Mouse (Mus musculus) neural tube, embryonic 10.5 days (tissue): Measurements from ENCODE around the gene Siglece.
"Not testable (repeated sequence)": the region's sequence is repeated elsewhere in the genome, so short reads cannot be mapped to it uniquely, and the experiment has no call there.

Experiments used
- DNase-seq: peaks from one replicate; pipeline ENCODE4 v3.0.0-alpha.2; 2017; ENCODE audit warnings: low spot score; ENCODE audit errors: extremely low spot score

Siglece gene

DNA sequence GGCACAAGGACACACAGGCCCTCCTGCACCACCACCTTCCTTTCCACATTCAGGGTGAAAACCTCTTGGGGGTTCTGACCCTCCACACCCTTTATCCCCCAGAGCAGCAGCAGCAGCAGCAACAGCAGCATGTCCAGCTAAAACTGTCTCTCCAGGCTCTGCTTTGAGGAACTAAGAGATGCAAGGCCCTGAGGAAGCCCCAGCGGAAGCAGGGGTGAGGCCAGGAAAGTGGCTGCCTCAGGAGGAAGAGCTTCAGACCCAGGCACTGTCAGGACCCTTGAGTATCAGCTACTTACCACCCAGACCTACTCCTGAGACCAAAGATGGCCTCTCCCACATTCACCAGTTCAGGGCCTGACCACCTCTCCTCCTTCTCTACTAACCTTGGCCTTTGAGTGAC lies at the start of gene Siglece:
Gene Siglece, minus strand, starts transcription at position 160 of the 400 bp plus-strand sequence.
- no peak for DNase-seq

DNA sequence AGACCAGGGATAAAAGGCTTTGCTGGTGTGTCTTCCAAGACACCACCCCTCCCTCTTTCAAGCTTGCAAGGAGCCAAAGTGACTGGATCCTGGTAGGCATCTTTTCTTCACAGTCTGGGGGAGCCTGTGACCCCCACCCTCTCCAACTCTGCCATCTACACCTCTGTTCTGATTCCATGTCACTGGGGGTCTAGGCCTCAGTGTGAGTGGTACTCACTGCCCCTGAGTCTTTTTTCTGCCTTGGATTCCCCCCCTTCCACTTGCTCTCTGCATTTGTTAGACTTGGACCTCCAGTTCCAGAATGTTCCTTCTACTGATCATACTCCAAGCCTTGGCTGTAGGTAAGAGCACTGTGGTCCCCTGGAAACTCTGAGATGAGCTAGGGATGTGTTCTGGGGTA lies 30.2 kb upstream of the Siglece start, which contains the start of gene Klk14:
Gene Klk14, plus strand, starts transcription at position 301 of the 400 bp plus-strand sequence.
- no peak for DNase-seq

DNA sequence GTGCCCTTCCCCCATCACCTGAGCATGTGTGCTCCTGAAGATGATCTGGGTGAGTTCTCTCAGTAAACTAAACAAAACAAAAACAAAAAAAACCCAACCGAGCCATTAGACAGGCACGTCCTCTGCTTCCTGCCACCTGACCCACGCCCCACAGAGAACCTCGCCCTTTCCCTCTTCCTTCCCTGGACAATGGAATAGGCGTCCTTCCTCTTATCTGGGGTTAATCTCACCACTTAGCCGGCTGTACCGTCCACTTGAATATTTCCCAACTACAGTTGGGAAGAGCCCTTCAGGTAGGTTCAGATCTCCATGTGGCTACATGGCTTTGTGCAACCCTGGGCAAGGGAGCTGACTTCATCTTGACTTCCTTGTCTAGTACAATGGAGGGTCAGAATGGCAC lies 25.1 kb upstream of the Siglece start:
- no peak for DNase-seq

DNA sequence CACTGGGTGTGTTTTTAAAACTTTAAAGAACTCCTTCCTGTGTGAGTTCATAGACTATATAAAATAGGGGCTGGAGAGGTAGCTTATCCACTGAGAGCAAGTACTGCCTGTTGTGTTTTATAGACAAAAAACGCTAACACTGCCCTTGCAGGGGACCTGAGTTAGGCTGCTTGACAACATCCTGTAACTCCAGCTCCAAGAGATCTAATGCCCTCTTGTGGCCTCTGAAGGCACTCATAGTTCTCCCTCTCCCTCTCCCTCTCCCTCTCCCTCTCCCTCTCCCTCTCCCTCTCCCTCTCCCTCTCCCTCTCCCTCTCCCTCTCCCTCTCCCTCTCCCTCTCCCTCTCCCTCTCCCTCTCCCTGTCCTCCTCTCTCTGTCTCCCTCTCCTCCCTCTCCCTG lies 22.6 kb upstream of the Siglece start:
- DNase-seq = not testable (repeated sequence)

DNA sequence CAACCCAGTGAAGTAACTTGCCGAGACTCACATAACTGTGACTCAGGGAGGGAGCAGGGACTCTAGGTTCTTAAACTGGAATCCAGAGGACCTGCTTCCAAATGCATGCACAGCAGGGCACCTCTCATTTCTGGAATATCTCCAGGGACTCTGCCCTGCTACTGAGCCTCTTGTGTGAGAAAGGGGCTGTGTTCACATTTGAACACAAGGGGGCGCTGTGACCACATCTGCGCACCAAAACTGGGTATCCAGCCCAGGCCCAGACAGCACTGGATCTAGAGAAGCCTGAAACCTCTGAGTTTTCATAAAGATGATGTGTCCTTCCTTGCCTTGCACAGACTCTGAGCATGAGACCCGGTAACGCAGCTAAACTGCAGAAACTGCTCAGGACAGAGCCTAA lies 21.0 kb upstream of the Siglece start:
- peak; percentile 71 for DNase-seq

DNA sequence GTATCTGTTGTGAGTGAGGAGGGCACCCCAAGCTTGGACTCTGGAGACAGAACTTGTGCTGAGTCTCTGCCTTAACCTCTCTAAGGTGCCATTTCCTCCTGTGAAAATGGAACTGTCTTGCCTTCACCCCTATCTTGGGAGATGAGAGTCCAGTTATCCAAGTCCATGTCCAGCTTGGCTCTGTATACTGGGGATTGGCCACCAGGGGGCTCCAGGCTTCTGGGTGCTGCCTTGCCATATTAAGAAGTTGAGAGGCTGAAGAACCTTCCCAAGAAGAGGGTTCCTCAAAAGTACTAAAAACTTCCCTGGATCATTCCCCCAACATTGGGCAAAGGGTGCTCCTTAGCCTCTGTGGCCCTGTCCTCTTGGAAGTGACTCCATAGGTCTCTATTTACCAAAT lies 18.6 kb upstream of the Siglece start:
- peak; percentile 30 for DNase-seq

DNA sequence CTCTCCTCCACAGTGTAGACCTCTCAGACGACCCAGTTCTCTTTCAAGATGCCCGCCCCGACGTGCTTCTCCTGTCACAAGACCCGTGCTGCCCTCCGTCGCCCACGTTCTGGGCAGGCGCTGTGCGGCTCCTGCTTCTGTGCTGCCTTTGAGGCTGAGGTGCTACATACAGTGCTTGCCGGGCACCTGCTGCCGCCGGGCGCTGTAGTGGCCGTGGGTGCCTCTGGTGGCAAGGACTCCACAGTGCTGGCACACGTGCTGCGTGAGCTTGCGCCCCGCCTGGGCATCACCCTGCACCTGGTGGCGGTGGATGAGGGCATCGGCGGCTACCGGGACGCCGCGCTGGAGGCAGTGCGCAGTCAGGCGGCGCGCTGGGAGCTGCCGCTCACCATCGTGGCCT lies 15.1 kb upstream of the Siglece start:
- DNase-seq = no peak

DNA sequence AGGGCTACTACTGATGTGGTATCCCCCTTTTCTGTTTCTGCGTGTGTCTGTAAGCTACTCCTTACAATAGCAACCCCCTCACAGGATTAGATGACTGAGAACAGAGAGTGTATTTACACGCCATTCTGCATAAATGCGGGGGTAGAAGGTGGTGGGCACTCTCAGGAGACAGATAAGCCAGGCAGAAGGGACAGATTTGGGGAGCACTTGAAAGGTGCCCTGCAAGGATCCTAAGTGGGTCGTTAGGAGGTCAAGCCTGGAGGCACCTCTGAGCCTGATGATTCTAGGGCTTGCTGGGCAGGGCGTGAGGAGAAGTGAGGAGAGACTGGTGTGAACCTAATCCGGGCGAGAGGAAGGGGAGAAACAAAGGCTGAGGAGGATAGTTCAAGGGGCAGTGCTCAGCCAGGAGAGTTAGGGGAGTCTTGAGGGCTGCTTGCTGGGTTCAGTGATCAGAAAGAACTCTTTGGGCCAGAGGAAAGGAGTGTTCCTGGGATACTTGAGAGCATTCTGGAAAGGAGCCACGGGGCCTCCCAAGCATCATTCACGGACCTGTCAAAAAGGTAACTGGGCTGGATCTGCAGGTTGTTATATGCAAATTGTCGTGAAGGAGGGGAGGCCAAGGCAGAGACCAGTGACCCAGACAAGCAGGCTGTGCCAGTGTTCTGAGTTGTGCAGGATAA lies 12.8 kb upstream of the Siglece start:
- DNase-seq = peak; percentile 43

DNA sequence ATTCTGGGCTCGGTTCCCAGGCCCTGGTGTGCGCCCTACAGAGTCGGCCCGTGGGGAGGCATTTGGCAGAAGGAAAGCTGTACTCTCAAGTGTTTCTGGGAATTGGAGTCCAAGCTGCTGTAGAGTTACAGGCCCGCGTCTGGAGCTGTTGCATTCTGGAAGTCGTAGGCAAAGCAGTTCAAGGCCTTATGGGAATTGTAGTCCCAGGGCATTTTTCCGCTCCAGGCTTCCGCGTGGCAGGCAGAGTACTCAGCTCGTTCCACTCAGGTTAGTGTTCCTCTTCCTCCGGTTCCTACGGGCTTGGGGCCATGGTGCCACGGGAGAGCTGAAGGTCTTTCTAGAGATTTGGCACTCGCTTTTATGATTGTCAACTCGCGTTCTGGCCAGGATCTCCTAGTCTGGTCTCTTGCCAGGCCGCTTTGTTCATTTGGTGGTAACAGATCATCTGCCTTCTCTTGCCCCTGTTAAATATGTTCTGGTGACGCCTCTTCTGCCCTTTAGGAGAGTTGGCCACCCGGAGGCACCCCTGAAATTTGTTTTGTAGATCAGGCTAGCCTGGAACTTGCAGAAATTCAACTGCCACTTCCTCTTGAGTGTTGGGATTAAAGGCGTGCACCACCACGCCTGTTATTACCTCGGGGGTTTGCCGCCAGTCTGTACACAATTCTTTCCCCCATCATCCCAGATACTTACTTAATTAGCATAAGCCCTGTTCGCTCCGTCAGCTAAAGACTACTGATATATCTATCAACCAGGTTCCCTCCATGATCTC lies 12.0 kb upstream of the Siglece start, which contains the start of gene Ctu1:
Gene Ctu1, plus strand, starts transcription at position 208 of the 772 bp plus-strand sequence.
- DNase-seq = peak; percentile 73

DNA sequence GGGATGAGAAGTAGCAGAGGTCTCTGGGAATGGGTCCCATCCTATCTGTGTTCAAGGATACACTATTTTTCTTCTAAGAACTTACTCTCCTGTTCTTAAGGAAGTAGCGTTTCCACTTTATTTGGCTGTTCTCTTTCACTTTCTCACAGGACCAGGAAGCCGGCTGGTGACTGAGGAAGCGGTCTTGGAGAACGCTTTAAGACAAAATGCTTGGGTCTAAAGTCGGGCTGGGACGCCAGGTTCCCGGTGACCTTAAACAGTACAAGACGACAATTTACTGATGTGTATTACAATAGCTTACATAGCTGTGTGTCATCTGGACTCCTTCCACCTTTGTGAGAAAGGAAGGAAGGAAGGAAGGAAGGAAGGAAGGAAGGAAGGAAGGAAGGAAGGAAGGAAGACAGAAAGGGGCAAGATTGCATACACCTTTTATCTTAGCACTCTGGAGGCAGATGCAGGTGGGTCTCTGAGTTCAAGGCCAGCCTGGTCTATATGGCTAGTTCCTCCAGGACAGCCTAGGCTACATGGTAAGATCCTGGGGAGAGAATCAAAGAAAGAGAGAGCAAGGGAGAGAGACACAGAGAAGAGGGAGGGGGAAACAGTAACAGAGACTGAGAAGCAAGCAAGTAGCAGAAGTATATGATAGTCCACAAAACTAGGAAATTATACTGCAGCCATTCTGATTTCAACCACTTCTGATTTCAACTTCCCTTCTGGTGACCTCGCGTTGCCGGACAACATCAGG lies 11.3 kb upstream of the Siglece start:
- no peak for DNase-seq

DNA sequence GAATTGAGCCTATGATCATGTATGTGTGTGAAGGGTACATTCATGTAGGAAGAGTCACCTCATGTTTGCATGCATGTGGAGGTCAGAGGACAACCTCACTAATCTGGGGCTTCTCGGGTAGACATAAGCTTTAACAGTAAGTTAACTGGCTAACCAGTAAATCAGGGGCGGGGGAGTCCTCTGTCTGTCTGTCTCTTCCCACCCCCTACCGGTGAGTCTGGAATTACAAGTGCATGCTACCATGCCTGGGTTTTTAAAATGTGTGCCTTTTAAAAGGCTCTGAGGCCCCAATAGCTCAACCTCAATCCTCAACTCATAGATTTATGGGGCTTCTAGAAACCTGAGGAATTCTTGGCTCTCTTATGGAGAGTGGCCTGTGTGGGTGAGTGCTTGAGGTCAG lies 8.6 kb upstream of the Siglece start:
- peak; percentile 23 for DNase-seq

DNA sequence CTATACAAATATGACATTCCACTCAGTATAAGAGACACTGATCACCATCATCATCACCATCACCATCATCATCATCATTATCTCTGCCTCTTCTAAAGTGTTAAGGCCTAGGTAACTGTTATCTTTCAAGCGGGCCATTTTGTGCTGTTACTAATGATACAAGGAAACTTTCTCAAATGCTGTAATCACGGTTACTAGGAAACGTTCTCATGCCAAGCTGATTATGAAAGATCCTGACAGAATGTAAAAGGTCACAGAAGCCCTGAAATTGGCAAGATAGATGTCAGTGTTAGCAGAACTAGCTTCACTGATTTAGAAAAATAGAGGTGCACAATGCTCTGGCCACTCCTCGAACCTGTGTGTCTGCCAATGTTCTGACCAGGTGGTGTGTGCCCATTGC lies 7.3 kb upstream of the Siglece start:
- DNase-seq = not testable (repeated sequence)

DNA sequence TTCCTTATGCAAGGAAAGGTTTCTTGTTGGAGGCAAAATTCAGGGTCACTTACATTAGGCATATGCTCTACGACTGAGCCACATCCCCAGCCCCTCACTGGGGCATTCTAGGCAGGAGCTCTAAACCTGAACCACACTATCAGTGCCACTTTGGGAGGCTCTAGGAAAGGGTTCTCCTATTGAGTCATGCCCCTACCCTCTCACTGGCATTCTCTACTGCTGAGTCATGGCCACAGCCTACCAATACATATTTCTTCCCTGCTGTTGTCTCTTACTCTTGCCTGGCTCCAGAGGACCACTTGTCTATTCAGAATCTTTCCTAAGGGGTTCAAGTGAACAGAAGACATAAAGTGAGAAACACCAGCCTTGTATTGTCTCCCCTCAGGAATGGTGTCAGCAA lies 2.8 kb upstream of the Siglece start:
- no peak for DNase-seq

DNA sequence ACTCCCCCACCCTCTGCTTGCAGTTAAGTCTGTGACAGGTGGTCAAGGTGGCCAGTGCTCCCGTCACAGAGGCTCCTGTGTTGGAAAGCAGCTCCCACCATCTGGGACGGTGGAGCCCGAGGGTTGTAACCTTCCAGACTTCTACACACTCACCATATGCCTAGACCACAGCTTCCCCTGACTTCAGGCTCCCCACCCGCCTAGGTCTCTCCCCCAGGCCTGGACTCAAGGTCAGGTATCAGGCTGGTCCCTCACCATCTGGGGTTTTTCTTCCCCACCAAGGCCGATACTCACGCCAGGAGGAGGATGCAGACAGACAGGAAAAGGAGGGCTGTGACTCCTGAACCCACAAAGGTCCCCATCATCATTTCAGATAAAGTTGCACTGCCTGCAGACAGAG lies 3.7 kb downstream of the Siglece start:
- DNase-seq = no peak

DNA sequence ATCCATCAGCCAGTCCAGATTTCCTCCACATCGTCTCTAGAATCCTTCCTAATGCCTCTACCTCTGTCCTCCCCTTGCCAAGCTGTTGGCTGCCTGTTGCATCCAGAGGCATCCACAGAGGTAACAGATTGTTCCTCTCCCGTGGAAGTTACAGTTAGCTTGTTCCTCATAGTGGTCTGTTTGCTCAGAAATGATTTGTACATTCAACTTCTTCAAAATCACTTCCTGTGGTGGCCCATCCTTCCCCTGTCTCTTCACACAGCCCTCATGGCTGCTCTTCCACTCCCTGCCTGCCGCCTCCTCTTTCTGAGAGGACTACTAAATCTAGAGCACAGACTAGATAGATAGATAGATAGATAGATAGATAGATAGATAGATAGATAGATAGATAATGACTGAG lies 5.4 kb downstream of the Siglece start:
- DNase-seq = no peak

DNA sequence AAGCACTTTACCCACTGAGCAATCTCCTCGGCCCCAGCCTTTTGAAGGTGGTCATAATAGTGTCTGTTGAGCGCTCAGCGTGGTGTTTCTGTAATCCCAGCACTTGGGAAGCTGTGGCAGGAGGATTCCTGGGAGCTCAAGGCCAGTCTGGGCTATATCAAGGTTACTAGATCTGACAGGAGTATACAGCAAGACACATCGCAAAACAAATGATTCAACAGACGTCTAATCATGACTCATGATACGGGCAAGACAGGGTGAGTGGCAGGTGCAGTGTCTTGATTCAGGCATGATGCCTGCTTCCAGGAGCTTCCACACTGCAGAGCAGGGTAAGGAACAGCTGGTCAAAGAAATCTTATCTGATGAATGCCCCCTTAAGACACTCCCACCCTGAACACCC lies 7.3 kb downstream of the Siglece start:
- DNase-seq = no peak

DNA sequence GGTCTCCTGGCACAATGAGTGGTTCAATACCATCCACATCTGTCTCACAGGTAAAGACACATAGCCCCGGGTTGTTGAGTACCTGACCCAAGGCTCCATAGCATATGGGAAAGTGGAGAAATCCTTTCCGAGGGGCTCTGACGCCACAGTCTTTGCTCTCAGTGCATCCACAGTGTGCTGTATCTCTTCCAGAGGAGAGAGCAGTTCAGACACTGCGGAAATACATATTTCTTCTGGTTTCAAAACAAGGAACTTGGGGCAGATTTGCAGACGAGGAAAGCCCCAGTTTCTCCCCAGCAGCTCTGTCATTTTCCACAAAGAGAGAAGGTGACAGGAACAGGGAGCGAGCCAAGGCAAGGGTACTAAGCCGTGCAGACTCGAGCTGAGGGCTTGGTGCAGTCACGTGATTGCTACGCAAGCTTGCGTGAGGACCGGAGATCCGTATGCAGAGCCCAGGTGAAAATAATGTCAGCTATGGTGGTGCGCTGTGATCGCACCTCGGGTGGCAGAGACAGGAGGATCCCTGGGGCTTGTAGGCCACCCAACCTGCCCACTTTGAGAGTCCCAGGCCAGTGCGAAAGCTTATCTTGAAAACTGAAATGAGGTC lies 16.8 kb downstream of the Siglece start:
- no peak for DNase-seq

DNA sequence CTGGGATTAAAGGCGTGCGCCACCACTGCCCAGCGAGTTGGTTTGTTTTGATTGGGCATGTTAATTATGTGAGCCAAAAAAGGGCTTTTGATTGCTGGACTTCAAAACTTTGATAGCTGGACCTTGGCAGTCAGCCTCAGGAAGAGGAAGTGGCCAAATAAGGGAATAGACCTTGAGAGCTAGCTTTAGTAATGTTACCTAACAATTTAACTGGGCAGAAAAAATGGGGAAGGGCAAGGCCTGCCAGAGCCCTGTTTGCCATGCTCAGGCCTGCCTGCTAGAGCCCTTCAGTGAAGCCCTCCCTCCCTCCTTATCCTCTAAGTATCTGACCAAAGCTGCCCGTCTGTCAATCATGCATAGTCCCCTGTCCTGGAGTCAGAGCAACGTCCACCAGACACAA lies 17.4 kb downstream of the Siglece start:
- no peak for DNase-seq

DNA sequence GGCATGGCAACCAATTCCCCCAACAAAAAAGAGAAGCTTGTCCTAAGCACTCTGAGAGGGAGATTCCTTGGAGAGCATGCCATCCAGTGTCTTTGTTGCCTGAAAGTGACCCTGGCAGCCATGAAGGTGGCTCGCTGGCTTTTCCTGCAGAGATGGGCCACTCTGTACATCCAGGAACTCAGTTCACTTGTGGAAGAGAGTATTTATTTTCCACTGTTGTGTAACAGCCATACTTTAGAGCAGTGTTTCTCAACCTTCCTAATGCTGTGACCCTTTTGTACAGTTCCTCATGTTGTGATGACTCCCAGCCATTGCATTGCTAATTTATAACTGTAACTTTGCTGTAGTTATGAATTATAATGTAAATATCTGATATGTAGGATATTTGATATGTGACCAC lies 22.8 kb downstream of the Siglece start:
- no peak for DNase-seq

DNA sequence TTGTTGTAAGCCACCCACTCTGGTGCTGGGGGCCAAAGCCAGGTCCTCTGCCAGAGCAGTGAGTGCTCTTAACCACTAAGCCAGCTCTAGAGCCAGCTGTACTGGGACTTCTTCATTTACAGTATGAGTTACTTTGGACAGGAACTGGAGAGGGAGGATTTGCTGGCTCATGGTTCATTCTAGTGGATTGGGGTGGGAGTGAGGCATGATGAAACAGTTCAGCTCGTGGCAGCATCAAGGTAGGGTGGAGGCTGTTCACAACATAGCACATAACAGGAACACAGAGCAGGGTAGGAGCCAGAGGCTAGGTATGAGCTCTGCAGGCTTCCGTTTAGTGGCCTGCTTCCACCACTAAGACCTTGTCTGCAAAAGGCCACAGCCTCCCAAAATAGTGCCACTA lies 23.8 kb downstream of the Siglece start:
- no peak for DNase-seq

DNA sequence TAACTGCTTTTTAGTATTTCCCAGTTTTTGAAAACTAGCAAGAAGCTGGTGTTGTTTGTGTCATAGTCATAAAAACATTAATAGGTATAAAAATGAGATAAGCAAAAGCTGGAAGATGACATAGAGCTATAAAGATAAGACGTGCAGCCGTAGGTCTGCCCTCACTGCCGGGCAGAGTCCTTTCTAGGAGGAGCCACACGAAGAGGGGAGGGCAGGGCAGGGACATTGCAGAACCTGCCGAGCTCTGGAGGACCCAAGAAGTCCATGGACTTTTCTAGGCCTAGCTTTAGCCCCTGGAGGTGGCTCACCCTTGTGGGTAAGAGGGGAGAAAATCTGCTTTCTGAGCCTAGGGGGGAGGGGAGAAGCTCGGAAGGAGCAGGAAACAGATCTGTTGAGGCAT lies 25.5 kb downstream of the Siglece start, which contains the start of gene Ceacam18:
Gene Ceacam18, plus strand, starts transcription at position 208 of the 400 bp plus-strand sequence.
- DNase-seq = no peak

DNA sequence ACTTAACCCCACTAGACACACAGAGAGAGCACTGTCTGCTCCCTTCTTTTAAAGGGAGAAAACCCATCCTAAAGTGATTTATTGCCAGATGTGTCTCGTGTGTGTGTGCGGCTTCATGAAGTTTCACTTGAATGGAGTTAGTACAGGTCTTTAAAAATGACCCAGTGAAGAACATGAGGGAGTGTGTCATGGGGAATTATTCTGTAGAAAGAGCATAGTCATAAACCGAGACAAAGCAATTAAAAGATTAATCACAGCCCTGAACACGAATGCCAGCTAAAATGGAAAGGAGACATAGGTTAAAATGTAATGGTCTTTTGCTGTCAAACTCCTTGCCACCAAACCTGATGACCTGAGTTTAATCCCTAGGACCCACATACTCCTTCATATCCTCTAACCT lies 26.0 kb downstream of the Siglece start:
- no peak for DNase-seq
